Mouse (Mus musculus): ENCODE data around the gene Olfr798.

Gene Olfr798

DNA sequence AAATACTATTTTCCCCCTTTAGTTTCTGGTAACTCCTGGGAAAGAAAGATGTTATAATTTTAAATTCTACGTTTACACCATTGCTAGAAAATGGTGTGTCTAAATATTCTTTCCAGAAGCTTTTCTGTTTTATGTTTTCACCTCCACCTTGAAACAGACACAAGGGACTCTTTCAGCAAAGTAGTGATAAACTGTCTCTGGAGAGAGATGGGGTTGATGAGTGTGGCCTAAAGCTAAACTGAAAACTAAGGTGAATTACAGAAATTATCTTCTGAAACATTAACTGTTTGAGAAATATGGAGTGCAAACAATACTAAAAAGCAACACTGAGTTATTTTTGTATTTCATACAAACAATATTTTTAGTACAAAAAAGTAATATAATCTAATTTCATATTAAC lies at the start of gene Olfr798:
TSS of gene Olfr798 (minus strand) at position 101 of the 400 bp plus-strand sequence.
- DNase-seq (ENCODE audit: low read depth, low spot score), result no peak

DNA sequence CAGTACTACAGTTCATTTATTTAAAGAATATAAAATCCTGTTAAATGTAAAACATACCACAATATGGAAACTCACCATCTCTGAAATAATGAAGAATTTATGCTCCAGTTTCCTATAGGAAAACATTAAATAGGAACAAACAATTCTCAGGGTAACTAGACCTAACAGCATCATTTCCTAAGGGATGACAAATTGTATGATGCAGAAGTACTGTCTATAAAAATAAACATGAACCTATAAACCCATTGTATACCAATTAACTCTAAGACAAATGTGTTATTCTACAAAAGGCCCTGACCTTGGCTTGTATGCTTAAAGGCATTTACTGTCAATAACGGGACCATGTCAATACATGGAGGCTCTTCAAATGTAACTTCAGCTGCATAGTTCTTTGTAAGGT lies 46.0 kb upstream of the Olfr798 start, which contains the start of gene Olfr801:
TSS of gene Olfr801 (minus strand) at position 101 of the 400 bp plus-strand sequence.
- no peak for DNase-seq (ENCODE audit: low read depth, low spot score)

DNA sequence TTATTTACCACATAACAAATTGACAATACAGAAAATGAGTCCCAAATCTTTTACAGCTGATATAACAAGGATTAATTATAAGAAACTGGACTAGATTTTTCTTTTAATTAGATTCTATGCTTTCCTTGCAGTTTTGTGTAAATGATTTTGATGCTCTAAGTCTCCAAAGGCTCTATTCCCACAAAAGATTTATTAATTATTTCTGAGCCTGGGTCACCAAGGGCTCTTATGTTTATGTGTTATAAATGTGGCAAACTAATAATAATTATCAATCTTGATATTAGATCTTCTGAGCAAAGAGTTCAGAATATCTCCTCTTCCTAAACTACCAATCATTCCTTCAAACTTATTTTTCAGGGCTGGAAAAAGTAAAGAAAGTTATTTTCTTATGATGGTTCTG lies 29.7 kb upstream of the Olfr798 start, which contains the start of gene Olfr800:
TSS of gene Olfr800 (plus strand) at position 301 of the 400 bp plus-strand sequence.
- DNase-seq (ENCODE audit: low read depth, low spot score), result no peak

DNA sequence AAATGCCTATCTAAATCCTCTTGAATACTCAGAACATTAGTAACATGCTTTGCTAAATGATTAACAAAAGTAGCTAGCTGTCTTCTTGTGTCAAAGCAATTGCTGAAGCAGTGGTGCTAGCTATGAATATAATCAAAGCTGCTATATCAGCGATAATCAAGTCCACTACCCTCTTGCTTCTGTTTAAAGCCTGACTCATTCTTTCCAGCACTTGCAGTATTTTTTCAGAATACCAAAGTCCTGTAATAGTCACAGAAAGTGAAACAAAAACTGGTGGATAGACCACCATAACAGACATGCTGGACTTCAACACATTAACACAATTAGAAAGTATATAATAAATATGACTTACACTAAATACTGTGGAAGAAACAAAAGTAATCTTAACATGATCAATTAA lies 24.0 kb upstream of the Olfr798 start:
- no peak for DNase-seq (ENCODE audit: low read depth, low spot score)

DNA sequence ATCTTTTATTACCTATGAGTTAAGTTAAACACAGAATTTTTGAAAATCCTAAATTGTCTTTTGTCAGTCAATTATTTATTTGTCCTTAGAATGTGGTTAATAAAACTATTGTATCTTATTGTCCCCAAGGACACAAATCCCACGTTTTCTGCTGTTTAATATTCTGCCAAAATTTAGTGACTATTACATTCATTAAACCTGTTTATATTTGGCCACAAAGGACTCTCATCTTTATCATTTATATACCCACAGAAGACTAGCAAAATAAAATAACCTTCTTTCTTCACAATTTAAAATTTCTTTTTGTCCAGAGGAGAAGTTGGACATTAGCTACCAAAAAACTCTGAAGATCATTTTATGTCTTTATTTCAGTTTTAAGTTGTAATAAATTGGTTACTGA lies 9.4 kb upstream of the Olfr798 start, which contains the start of gene Olfr799:
TSS of gene Olfr799 (plus strand) at position 301 of the 400 bp plus-strand sequence.
- no peak for DNase-seq (ENCODE audit: low read depth, low spot score)

DNA sequence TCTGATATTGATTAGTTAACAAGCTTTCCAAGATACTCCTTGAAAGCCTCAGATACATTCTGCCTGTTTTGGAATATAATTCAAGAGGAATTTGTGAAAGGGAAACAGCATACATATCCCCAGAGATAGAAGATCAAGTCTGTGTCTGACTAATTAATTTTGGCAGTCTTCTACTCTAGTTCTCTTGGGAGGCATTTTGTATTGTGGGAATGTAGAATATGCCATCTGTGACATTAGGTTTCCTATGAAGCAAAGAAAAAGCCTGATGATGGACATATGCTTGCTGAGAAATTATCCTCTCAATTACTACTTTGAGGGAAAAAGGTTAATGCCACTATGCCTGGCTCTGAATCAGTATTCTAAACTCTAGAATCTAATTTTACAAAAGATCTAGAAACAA lies 4.5 kb downstream of the Olfr798 start:
- no peak for DNase-seq (ENCODE audit: low read depth, low spot score)

DNA sequence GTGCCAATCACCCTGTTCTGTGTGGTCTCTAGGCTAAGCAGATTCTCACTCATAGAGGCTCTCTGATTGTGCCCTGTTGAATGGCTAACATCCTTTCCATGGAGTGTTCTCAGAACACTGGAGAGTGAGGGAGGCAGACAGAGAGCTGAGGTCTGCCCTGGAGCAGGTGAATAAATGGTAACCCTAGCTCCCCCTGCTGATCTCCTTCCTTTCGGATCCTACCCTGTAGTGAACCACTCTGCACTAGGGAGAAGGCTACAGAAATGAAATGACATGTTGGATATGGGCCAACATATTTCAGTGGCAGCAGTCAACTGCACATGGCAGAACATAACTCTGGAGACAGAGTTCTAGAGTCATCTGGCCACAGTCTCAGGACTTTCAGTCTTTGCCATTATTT lies 6.0 kb downstream of the Olfr798 start:
- DNase-seq (ENCODE audit: low read depth, low spot score), result no peak

DNA sequence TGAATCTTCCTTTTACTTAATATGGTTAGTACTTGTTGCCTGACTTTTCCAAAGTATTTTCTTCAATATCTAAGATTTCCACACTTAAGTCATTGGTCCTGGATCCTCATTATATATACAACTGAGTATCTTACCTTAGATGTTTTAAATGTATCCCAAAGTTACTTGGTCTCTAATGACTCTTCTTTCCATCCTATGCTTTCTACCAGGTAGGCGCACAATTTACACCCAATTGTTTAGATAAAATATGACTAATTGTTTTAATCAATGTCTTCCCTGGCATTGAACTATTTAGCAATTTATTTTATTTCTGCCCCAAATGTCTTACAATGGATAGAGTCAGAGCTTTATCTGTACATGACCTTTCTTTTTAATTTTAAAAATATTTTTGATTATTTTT lies 15.3 kb downstream of the Olfr798 start, which contains the start of gene Olfr796:
TSS of gene Olfr796 (minus strand) at position 101 of the 400 bp plus-strand sequence.
- no peak for DNase-seq (ENCODE audit: low read depth, low spot score)

DNA sequence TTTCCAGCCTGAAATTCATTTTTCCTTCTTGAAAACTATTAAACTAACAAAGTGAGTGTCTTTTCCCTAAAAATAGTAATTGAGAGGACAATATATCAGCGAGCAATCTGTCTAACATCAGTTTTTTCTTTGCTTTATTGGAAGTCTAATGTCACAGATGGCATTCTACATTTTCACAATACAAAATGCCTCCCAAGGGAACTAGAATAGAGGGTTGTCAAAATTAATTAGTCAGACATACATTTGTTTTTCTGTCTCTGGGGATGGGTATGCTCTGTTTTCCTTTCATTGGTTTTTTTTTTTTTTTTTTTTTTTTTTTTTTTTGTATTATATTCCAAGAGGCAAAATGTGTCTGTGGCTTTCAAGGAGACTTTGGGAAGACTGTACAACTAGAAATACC lies 50.7 kb downstream of the Olfr798 start:
- no peak for DNase-seq (ENCODE audit: low read depth, low spot score)

Measured in brain, embryonic 18.5 days (tissue).